Mouse (Mus musculus) brown adipose tissue, adult 24 weeks (tissue): ENCODE data around the gene Trpm2. TPM values are rescaled to one million over a fixed set of nuclear protein-coding genes. Genes with fewer than 3 reads are reported as not detected.
"Not testable (repeated sequence)": the region's sequence is repeated elsewhere in the genome, so short reads cannot be mapped to it uniquely, and the experiment has no call there.

Source experiments
- H3K27ac ChIP-seq: fragments of 200-500 bp; replicated peaks from 2 replicates; pipeline ENCODE4 v1.5.1; 2012; ENCODE audit warnings: low read depth, mild to moderate bottlenecking, low read length
- H3K4me1 ChIP-seq: fragments of 200-500 bp; 2 replicates; pipeline ENCODE4 v1.6.1; 2012; ENCODE audit warnings: low read length, mixed read lengths; ENCODE audit not compliant: control insufficient read depth, insufficient read depth, insufficient read length
- H3K4me3 ChIP-seq: fragments of 200-500 bp; 2 replicates; pipeline ENCODE4 v1.5.1; 2012; ENCODE audit warnings: low read depth, mild to moderate bottlenecking, low read length, moderate library complexity; ENCODE audit not compliant: insufficient read depth
- polyA plus RNA-seq: library from polyadenylated mRNA; stranded (reverse); fragments of >200 nt; gene quantifications from 2 replicates; pipeline ENCODE4 v1.2.4, GENCODE M21; 2012; ENCODE audit not compliant: missing spikeins, insufficient read depth, insufficient read length

Gene Trpm2
- polyA plus RNA-seq = 0.63 TPM in 1 of 2 replicates, not detected in the other

DNA sequence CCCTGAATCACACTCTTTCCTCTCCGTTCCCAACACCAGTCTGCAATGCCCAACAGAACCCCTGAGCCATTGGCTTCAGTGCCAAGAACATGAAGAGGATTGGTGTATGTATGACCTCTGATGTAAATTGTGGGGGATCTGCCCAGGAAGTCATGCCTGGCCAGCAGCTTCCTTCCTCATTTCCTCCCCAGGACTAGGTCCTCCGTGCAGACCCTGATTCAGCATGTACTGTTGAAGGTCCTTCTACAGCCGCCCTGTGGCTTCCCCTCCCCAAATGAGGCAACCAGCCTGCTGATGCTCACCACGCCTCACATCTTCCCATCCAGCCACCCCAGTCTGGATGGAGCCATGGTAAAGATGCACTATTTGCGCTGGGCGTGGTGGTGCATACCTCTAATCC lies at the start of gene Trpm2:
TSS of gene Trpm2 (minus strand) at position 83 of the 400 bp plus-strand sequence.
- Histone ChIP-seq H3K27ac (no peak within 1 kb of the TSS), H3K4me1 (no peaks in the 10 kb centered on the region), H3K4me3 (no peak within 1 kb of the TSS)

DNA sequence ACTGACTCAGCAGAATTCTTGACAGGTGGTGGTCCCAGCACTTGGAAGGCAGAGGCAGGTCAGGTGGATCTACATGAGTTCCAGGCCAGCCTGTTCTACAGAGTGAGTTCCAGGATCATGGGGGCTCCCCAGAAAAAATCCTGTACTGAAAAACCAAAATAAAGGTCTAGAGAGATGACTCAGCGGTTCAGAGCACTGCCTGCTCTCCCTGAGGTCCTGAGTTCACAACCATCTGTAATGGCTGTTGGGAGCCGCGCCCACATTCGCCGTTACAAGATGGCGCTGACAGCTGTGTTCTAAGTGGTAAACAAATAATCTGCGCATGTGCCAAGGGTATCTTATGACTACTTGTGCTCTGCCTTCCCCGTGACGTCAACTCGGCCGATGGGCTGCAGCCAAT lies 49.6 kb upstream of the Trpm2 start:
- H3K4me3 ChIP-seq, H3K27ac ChIP-seq: not testable (repeated sequence)

DNA sequence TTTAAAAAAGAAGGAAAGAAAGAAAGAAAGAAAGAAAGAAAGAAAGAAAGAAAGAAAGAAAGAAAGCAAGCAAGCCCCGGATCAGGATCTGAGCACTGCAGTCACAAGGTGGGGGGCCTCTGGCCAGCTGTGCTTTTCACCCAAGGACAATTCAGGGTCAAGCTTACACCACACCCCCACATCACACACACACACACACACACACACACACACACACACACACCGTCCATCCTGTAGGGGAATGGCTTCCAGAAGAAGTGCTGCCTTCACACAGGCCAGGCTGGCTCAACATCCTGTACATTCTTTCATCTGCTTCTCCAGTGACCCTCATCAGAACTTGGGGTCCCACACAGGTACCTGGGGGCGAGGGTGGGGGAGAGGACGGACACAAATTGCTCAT lies 48.9 kb upstream of the Trpm2 start:
- peak overlapping the region; percentile 50; the same call in 1 of the 2 replicates for H3K27ac ChIP-seq
- H3K4me1 ChIP-seq = peaks cover 2% of the 10 kb centered on the region
- no peak overlapping the region for H3K4me3 ChIP-seq

More for the DNA sequence above, 49.6 kb upstream of the Trpm2 start:
- not testable (repeated sequence) for H3K4me1 ChIP-seq

DNA sequence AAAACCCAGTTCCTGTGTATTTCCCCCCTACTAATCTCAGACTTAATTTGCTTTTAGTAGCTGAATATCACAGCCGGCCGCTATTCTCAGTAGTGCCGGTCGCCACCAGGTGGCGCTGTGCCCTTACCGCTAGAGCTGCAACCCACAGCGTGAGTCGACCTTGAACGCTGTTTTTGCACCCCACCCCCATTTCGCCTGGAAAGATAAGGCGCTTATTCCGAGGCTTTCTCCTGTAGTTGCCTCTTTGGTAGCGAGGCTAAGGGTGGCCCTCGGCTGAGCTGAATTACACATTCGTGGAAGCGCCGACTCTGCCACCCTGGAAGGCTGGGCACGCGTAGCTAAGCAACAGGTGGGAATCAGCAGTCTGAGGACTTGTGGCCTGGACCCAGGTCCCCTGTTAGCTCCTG lies 48.4 kb upstream of the Trpm2 start:
- peak overlapping the region; percentile 30; the same call in 1 of the 2 replicates for H3K4me3 ChIP-seq
- H3K27ac ChIP-seq = peak overlapping the region; percentile 89
- H3K4me1 ChIP-seq = peaks cover 2% of the 10 kb centered on the region

DNA sequence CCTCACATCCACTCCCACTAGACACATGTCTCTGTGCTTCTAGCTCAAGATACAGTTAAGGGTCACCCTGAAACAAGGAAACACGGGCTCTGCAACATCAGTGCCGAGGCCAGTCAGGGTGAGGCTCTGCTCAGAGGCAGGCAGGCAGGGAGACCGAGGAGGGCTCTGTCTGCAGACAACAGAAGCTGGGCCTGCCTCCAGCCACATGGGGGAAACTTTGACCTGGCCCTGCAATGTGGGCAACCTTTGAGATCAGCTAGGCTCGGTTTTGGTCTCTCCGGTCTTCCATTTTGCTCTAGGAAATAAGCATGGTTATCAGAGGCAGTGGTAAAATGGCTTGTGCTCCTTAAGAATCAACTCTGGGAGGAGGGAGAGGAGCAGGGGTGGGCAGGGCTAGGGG lies 46.0 kb upstream of the Trpm2 start:
- peak overlapping the region; percentile 100 for H3K27ac ChIP-seq
- H3K4me3 ChIP-seq = no peak overlapping the region
- H3K4me1 ChIP-seq = peaks cover 2% of the 10 kb centered on the region

DNA sequence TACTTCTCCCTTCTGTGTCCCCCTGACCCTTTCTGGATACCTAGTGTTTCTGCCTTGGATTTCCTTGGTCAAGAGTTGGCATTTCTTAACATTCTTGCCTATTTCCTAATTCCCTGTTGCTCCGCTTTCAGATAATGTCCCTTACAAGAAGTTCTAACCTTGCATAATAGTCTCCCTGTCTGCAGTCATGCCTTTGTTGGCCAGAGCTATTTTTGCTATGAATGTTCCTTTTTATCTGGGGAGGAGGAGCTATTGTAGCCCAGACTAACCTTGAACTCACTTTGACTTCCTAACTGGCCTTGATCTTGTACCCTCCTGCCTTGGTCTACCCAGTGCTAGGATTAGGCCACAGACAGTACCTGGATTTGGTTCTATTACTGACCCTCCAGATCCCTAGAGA lies 45.1 kb upstream of the Trpm2 start:
- H3K27ac ChIP-seq = peak overlapping the region; percentile 100
- H3K4me1 ChIP-seq = peaks cover 3% of the 10 kb centered on the region
- no peak overlapping the region for H3K4me3 ChIP-seq

DNA sequence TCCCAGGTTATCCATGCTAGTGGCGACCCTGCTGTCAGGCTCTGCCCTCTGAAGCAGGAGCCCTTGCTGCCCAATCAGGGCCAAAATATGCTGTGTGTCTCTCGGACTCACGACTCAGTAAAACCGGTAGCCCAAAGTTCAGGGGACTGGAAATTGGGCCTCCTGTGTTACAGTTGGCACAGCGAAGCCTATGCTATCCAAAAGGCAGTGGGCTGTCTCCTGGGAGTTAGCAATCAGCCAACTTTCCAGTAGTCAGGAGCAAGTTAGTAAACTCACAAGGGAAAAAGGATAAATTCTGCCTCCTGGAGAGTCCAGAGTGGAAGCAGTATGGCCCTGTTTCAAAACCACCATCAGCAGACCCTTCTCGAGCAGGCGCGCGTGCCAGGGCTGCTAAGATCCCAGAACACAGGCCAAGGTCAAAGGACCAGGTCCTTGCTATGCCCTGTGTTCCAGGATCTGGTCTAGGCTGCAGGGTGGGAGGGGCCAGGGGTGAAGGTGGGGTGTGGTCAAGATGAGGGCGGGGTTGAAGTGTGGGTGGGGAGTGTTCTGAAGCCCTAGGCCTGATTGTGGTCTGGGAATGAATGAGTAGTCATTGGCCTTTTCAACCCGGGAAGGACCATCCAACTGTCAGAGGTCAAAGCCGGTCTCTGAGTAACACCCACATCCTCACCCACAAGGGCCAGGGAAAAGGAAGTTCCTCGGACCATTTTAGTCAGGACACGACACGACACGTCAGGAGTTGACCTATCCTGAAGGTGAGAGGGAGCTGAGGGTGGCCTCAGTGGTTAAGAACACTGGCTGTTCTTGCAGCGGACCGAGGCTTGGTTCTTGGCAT lies 42.5 kb upstream of the Trpm2 start:
- Histone ChIP-seq H3K27ac (peak overlapping the region; percentile 99), H3K4me1 (peaks cover 8% of the 10 kb centered on the region), H3K4me3 (0 out of 2 replicates have a peak overlapping the region, but pooled peaks have one; percentile 17)

DNA sequence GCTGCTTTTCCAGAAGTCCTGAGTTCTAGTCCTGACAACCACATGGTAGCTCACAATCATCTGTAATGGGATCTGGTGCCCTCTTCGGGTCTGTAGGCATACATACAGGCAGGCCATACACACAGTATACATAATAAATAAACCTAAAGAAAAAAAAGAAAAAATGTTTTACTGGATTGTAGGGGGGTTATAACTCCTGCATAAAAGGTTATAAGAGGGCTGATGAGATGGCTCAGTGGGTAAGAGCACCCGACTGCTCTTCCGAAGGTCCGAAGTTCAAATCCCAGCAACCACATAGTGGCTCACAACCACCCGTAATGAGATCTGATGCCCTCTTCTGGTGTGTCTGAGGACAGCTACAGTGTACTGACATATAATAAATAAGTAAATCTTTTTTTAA lies 40.8 kb upstream of the Trpm2 start:
- H3K4me3 ChIP-seq = not testable (repeated sequence)
- H3K4me1 ChIP-seq = peaks cover 15% of the 10 kb centered on the region
- peak overlapping the region; percentile 97 for H3K27ac ChIP-seq

DNA sequence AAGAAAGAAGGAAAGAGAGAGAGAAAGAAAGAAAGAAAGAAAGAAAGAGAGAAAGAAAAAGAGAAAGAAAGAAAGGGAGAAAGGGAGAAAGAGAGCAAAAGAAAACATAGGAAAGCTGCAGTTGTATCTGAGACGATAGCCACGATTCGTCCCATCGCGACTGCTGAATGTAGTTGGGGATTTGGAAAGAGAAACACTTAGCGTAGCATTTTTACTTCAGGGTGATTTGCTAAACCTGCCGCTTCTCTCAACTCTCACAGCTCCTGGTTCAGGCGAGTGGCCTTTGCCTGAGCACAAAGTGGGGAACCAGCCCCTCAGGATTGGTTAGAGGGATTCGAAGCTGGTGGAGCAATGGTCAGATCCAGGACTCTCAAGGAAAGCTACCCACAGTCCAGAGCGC lies 40.0 kb upstream of the Trpm2 start:
- H3K4me1 ChIP-seq = peaks cover 20% of the 10 kb centered on the region
- H3K4me3 ChIP-seq = peak overlapping the region; percentile 45
- peak overlapping the region; percentile 97 for H3K27ac ChIP-seq

DNA sequence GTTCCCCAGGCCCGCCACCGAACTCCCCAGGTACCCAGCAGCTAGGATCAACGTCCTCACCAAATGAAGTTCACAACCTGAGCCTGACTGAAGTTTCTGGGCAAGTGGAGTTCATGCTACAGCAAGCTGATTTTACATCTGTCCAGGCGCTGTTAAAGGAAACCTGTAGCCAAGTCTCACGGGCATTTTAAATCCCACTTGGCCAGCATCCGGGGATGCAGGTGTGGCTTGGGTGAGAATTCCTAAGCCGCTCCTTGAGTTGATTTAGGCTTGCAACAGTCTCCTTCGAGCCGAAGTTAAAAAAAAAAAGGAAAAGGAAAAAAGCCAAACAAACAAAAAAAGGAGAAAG lies 39.6 kb upstream of the Trpm2 start, which contains the start of gene Pfkl:
TSS of gene Pfkl (minus strand) at position 139 of the 349 bp plus-strand sequence.
- peaks cover 20% of the 10 kb centered on the region for H3K4me1 ChIP-seq
- H3K4me3 ChIP-seq = peak within 1 kb of the TSS; percentile 85
- H3K27ac ChIP-seq = peak within 1 kb of the TSS; percentile 97

DNA sequence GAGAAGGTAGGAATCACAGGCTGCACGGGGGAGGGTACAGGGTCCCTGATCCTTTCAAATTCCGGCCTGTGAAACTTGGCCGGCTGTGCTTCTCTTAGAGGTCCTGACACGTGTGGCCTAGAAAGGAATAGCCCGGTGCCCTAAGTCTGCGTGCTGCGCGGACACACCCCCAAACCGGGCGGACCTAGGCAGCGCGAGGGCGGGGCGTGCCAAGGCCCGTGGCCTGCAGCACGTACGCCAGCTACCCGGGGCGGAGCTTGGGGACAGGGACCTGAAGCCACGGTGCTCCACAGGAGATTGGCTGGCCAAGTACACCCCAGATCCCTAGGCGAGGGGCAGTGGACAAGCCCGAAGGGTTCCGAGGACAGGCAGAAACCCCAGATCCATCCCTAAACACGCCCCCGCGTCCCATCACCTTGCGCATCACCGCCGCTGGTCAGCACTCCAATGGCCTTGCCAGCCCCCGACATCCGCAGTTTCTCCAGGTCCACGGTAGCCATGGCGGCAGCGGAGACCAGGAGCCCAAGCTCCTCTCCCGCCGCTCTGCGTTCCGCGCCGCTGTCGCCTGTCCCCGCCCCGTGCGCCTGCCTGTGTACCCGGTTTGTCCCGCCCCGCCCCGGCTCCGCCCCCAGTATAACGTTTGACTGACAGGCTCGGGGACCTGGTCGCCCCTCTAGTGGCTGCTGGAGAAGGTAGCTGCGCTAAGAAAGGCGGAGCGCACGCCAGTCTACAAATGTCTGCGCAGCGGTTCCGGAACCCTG lies 39.0 kb upstream of the Trpm2 start:
- H3K4me3 ChIP-seq = peak overlapping the region; percentile 85
- peak overlapping the region; percentile 95 for H3K27ac ChIP-seq
- peaks cover 20% of the 10 kb centered on the region for H3K4me1 ChIP-seq

DNA sequence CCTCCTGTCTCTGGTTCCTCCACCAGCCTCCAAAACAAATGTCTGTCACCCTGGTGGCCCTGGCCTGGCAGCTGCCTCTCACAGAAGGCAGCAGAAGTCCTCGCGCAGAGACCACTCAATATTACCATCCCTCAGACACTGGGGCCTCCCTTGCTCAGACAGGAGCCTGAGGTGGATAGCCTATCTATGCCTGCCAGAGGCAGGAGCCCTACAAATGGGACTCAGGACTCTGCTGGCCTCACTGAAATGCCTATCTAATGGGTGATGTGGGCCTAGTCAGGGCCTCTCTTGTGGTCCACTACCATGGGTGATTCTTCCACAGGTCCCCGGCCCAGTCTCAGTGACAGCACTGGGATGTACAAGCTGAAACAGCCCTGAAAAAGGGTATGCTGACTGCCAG lies 37.8 kb upstream of the Trpm2 start:
- Histone ChIP-seq H3K27ac (peak overlapping the region; percentile 83), H3K4me1 (peaks cover 20% of the 10 kb centered on the region), H3K4me3 (peak overlapping the region; percentile 85)

DNA sequence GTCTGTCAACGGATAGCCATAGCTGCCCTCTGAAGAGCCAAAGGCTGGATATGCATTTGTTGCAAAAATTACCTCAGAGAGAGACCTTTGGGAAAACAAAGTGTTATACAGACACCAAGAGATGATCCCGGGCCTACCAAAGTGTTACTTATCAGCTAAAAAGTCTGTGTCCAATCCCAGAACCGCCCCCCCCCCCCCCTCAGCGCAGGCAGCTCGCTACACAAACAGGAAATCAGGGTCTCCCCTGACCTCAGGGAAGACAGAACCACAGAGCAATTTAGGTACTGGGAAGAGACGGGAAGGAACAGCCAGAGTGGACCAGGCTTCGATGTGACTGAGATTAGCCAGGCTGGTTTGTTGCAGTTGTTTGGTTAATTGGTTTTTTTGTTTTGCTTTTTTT lies 36.8 kb upstream of the Trpm2 start:
- Histone ChIP-seq H3K27ac (peak overlapping the region; percentile 83; the same call in 1 of the 2 replicates), H3K4me3 (peak overlapping the region; percentile 85), H3K4me1 (peaks cover 20% of the 10 kb centered on the region)

DNA sequence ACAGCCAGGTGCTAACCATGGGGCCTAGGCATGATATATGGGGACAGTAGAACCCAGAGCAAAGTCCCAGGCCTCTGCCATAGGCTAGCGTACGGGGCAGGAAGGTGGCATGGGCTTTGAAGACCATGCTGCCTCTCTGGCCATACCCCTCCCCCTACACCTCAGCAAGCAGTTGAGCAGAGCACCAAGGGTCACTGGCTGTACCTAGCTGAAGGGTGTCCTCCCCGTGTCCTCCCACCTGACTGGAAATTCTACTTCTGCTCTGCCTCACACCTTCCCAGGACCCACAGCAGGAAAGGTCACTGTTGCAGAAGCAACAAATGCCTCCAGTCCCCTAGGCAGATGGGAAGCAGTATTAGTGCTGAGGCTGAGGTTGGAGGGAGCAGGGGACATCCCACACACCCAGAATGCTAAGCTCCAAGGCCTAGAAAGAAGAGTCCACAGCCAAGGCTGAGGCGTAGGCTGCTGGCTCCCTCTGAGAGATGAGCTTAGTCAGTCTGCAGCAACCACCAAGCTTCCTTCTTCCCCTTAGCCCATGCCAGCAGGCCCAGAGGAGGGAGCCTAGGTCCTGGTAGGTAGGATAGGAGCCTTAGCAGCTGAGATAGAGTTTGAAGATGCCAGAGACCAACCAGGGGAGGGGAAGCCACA lies 35.6 kb upstream of the Trpm2 start:
- Histone ChIP-seq H3K27ac (peak overlapping the region; percentile 6; the same call in 1 of the 2 replicates), H3K4me1 (peaks cover 20% of the 10 kb centered on the region), H3K4me3 (no peak overlapping the region)
